Mouse (Mus musculus) cerebellum, adult 2 months (tissue): ENCODE measurements around the gene Megf8. TPM values are rescaled to one million over a fixed set of nuclear protein-coding genes. Genes with fewer than 3 reads are reported as not detected.

Experiments used
- DNase-seq, 2 experiments: peaks; one replicate each; pipeline ENCODE4 v3.0.0; 2021
- H3K27ac ChIP-seq: fragments of 200-500 bp; 2 replicates; pipeline ENCODE4 v1.5.1; 2012; ENCODE audit warnings: low read length, control low read depth, inconsistent platforms; ENCODE audit not compliant: insufficient read depth
- H3K27me3 ChIP-seq: fragments of 200-500 bp; 2 replicates; pipeline ENCODE4 v1.6.1; 2012; ENCODE audit warnings: inconsistent platforms, mild to moderate bottlenecking, low read length, moderate library complexity; ENCODE audit not compliant: control insufficient read depth, insufficient read depth
- H3K4me1 ChIP-seq: fragments of 200-500 bp; 2 replicates; pipeline ENCODE4 v1.6.1; 2011; ENCODE audit warnings: low read length; ENCODE audit not compliant: control insufficient read depth, insufficient read depth
- H3K4me3 ChIP-seq: fragments of 200-500 bp; replicated peaks from 2 replicates; pipeline ENCODE3; 2011; ENCODE audit warnings: mild to moderate bottlenecking, low read depth, low read length, control low read depth; ENCODE audit not compliant: insufficient read depth
- CTCF ChIP-seq: fragments of 200-500 bp; IDR thresholded peaks from 2 replicates; pipeline ENCODE4 v1.5.1; 2011; ENCODE audit warnings: low read depth, mild to moderate bottlenecking, control low read depth, low read length, moderate library complexity, borderline replicate concordance; ENCODE audit not compliant: insufficient read depth
- POLR2A ChIP-seq: fragments of 200-500 bp; IDR thresholded peaks from 2 replicates; pipeline ENCODE4 v1.6.1; 2011; ENCODE audit warnings: low read length, control low read depth, borderline replicate concordance; ENCODE audit not compliant: insufficient read depth
- WGBS: fragments of 180-500 bp; shearing (Covaris S2); methylation state at CpG from one replicate; pipeline ENCODE4 v1.1.7; 2018; 5-methylcytosine and 5-hydroxymethylcytosine counted together
- polyA plus RNA-seq: library from polyadenylated mRNA; depleted of rRNA; stranded (reverse); fragments of >200 nt; gene quantifications from 2 replicates; pipeline ENCODE4 v1.2.3, GENCODE M21; 2012

The Megf8 gene
- polyA plus RNA-seq, 1 experiment, result 76.8 TPM

DNA sequence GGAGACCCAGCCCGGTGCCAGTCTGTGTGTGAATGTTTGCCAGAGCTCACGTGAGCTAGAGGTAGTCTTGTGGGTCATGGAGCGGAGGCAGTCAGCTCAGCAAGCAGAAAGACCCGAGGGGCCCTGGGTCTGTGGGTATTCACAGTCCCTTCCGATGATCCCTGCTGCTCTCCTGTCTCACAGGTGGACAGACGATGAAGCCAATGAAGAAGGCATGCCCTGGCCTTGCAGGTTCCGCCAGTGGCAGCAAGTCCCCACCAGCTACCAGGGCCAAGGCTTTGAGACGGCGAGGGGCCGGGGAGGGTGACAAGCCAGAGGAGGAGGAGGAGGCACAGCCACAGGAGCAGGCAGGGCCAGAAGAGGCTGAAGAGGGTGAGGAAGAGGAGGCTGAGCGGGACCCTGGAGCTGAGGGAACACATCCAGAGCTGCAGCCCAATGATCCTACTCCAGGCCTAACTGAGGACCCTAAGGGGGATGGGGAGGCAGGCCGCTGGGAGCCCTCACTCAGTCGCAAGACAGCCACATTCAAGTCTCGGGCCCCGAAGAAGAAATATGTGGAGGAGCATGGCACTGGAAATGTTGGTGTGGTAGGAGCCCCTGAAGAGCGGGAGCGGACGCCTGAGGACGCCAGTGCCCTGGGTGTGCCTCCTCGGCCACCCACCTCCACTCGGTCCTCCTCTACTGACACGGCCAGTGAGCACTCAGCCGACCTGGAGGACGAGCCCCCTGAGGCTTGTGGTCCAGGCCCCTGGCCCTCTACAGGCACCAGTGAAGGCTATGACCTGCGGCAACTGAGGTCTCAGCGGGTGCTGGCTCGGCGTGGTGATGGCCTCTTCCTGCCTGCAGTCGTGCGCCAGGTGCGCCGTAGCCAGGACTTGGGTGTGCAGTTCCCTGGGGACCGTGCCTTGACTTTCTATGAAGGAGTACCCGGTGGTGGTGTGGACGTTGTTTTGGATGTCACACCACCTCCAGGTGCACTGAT, 46.0 kb upstream of the Megf8 start:
- no peak for TF ChIP-seq CTCF
- no peak for TF ChIP-seq POLR2A
- peak in 1 of 2 experiments; percentile 33 for DNase-seq
- WGBS, result 82% methylated on average over 35 of the region's 35 CpGs
- Histone ChIP-seq H3K4me1 (peaks cover 27% of the 10 kb centered on the region), H3K27me3 (no peaks in the 10 kb centered on the region), H3K4me3 (no peak overlapping the region), H3K27ac (no peak overlapping the region)

DNA sequence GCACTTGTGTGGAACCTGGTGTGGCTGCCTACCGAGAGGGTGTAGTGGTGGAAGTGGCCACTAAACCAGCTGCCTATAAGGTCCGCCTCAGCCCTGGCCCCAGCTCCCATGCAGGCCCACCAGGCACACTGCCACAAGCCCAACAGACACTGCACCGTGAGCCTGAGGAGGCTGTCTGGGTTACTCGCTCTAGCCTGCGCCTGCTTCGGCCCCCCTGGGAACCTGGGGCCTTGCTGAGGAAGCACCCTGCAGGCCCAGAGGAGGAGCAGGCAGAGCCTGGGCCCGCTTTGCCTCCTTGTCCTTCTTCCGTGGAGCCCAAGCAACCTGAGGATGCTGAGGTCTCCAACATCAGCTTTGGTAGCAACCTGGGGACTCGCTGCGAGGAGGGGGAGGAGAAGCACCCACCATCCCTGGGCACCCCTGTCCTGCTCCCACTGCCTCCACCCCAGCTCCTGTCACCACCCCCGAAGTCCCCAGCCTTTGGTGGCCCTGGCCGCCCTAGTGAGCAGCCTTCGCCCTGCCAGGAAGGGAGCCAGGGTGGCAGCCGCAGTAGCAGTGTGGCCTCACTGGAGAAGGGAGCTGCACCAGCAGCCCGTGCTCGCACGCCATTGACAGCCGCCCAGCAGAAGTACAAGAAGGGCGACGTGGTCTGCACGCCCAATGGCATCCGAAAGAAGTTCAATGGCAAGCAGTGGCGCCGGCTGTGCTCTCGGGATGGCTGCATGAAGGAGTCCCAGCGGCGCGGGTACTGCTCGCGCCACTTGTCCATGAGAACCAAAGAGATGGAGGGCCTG, 45.1 kb upstream of the Megf8 start:
- WGBS, result 83% methylated on average over 30 of the region's 30 CpGs
- H3K4me1 ChIP-seq, result peaks cover 29% of the 10 kb centered on the region
- peak in 1 of 2 experiments; percentile 30 for DNase-seq
- H3K27ac ChIP-seq, result no peak overlapping the region
- H3K4me3 ChIP-seq, result no peak overlapping the region
- TF ChIP-seq CTCF (no peak), POLR2A (no peak)
- H3K27me3 ChIP-seq, result no peaks in the 10 kb centered on the region

DNA sequence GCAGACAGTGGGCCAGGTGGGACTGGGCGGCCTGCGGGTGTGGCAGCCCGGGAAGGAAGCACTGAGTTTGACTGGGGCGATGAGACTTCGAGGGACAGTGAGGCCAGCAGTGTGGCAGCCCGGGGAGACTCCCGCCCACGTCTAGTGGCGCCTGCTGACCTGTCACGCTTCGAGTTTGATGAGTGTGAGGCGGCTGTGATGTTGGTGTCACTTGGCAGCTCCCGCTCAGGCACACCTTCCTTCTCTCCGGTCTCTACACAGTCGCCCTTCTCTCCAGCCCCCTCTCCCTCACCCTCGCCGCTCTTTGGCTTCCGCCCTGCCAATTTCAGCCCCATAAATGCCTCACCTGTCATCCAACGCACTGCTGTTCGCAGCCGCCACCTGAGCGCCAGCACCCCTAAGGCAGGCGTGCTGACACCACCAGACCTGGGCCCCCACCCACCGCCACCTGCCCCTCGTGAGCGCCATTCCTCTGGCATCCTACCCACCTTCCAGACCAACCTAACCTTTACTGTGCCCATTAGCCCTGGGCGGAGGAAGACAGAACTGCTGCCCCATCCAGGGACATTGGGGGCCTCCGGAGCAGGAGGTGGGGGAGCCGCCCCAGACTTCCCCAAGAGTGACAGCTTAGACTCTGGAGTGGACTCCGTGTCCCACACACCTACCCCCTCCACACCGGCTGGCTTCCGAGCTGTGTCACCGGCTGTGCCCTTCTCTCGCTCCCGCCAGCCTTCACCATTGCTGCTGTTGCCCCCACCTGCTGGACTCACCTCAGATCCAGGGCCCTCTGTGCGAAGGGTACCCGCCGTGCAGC, 44.3 kb upstream of the Megf8 start:
- no peaks in the 10 kb centered on the region for H3K27me3 ChIP-seq
- TF ChIP-seq POLR2A, result no peak
- TF ChIP-seq CTCF, result no peak
- no peak overlapping the region for H3K4me3 ChIP-seq
- DNase-seq, result peak in 1 of 2 experiments; percentile 29
- H3K4me1 ChIP-seq, result peaks cover 30% of the 10 kb centered on the region
- no peak overlapping the region for H3K27ac ChIP-seq
- 80% methylated on average over 38 of the region's 38 CpGs for WGBS

DNA sequence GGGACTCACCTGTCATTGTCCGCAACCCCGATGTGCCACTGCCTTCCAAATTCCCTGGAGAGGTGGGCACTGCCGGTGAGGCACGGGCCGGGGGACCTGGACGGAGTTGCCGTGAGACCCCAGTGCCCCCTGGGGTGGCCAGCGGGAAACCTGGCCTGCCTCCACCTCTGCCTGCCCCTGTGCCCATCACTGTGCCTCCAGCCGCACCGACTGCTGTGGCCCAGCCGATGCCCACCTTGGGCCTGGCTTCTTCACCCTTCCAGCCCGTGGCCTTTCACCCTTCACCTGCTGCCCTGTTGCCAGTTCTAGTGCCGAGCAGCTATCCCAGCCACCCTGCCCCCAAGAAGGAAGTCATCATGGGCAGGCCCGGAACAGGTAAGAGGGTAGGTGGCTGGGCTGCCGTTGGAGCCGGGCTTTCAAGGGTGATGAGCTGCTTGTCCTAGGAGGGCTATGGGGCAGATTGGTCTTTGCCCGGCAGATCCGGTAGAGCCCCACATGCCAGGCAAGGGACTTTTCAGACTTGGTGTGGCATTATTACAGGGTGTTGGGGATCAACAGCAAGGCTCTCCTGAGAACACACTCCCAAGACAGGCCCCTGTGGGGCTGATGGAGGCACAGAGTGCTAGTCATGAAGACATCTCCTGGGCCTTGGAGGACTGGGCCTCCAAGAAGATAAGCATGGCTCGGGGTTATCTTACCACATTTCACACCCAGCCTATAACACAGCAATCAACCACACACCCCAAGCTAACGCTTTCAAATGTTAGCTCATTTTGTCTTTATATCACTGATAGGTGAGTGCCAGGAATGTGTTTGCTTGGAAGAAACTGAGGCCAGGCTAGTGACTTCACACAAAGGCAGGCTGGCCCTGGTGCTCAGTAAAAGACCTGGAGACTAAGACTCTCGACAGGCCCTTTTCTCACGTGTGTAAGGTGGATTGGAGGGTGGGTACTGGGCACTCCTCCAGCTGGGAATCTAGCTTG, 43.4 kb upstream of the Megf8 start:
- peaks cover 32% of the 10 kb centered on the region for H3K4me1 ChIP-seq
- TF ChIP-seq CTCF (no peak), POLR2A (no peak)
- H3K27me3 ChIP-seq, result no peaks in the 10 kb centered on the region
- DNase-seq, result peak in 1 of 2 experiments; percentile 34
- H3K4me3 ChIP-seq, result no peak overlapping the region
- WGBS, result 75% methylated on average over 22 of the region's 22 CpGs
- no peak overlapping the region for H3K27ac ChIP-seq

DNA sequence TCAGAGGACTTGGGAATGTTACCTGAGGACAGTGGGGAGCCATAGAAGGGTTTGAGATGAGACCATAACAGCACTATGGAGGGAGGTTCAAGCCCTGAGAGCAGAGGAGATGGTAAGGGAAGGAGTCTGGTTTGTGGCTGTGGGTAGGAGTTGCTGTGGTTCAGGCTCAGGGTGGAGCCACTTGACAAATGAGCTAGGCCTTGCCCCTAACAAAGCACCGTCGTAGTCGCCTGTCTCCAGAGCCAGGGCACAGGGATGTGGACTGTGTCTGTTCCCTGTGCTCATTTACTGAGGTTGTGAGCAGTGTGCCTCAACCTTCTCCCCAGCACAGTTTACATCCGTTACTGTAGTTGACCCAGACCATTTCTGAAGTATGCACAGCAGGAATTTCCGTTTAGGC, 42.4 kb upstream of the Megf8 start:
- 63% methylated on average over 5 of the region's 5 CpGs for WGBS
- no peak overlapping the region for H3K4me3 ChIP-seq
- TF ChIP-seq POLR2A (no peak), CTCF (no peak)
- H3K27me3 ChIP-seq, result no peaks in the 10 kb centered on the region
- DNase-seq, result no peak
- no peak overlapping the region for H3K27ac ChIP-seq
- peaks cover 27% of the 10 kb centered on the region for H3K4me1 ChIP-seq

DNA sequence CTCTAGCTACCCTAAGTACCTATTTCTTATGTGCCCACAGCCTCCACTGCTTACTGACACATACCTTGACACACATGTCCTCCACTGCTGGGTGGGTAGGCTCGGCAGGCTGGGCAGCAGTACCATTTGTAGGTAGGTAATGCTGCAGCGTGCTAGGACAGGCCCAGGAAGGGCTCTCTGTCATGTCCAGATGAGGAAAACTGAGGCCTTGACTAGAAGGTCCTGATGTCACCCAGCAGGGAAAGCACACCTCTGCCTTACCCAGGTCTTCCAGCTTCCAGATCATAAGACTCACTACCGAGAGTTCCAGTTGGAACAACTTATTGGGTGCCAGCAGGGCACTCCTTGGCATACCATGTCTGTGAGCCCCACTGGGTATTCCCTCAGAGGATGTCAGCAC, 42.0 kb upstream of the Megf8 start:
- WGBS, result 64% methylated on average over 3 of the region's 3 CpGs
- Histone ChIP-seq H3K27me3 (no peaks in the 10 kb centered on the region), H3K27ac (no peak overlapping the region), H3K4me1 (peaks cover 24% of the 10 kb centered on the region), H3K4me3 (no peak overlapping the region)
- peak in 1 of 2 experiments; percentile 7 for DNase-seq
- TF ChIP-seq POLR2A (no peak), CTCF (no peak)
